Mouse (Mus musculus): Measurements from ENCODE around the gene Prss57. TPM values are rescaled to one million over a fixed set of nuclear protein-coding genes. Genes with fewer than 3 reads are reported as not detected.

Gene Prss57
- polyA plus RNA-seq, 1 experiment from 2014 or later, result 0.14 TPM

GRCm38 (mm10) chr10:79806972-79807371 is 16.2 kb upstream of the Prss57 start:
- Histone ChIP-seq H3K4me2 (no peak overlapping the region), H3K27ac (replicated peaks) (no peak overlapping the region), H3K9ac (replicated peaks) (no peak overlapping the region), H3K36me3 (peaks cover 43% of the 10 kb centered on the region), H3K9me3 (replicated peaks) (no peaks in the 10 kb centered on the region), H3K27me3 (replicated peaks) (no peaks in the 10 kb centered on the region), H3K4me1 (peaks cover 55% of the 10 kb centered on the region), H3K4me3 (replicated peaks) (no peak overlapping the region)
- WGBS, result 88% methylated on average over 10 of the region's 10 CpGs
- no peak for ATAC-seq (ENCODE audit: low FRiP score)

GRCm38 (mm10) chr10:79806331-79806730 is 15.6 kb upstream of the Prss57 start:
- H3K27me3 ChIP-seq (replicated peaks), result no peaks in the 10 kb centered on the region
- peaks cover 62% of the 10 kb centered on the region for H3K4me1 ChIP-seq
- H3K4me2 ChIP-seq, result no peak overlapping the region
- no peak overlapping the region for H3K27ac ChIP-seq (replicated peaks)
- H3K36me3 ChIP-seq, result peaks cover 38% of the 10 kb centered on the region
- no peak overlapping the region for H3K9ac ChIP-seq (replicated peaks)
- no peak overlapping the region for H3K4me3 ChIP-seq (replicated peaks)
- ATAC-seq (ENCODE audit: low FRiP score), result no peak
- no peaks in the 10 kb centered on the region for H3K9me3 ChIP-seq (replicated peaks)
- 91% methylated on average over 9 of the region's 9 CpGs for WGBS

GRCm38 (mm10) chr10:79805636-79806035 is 14.9 kb upstream of the Prss57 start:
- Histone ChIP-seq H3K9me3 (replicated peaks) (no peaks in the 10 kb centered on the region), H3K27me3 (replicated peaks) (no peaks in the 10 kb centered on the region), H3K4me2 (no peak overlapping the region), H3K4me3 (replicated peaks) (no peak overlapping the region), H3K9ac (replicated peaks) (no peak overlapping the region), H3K36me3 (peaks cover 31% of the 10 kb centered on the region), H3K4me1 (peaks cover 68% of the 10 kb centered on the region), H3K27ac (replicated peaks) (no peak overlapping the region)
- WGBS, result 81% methylated on average over 11 of the region's 11 CpGs
- no peak for ATAC-seq (ENCODE audit: low FRiP score)

DNA sequence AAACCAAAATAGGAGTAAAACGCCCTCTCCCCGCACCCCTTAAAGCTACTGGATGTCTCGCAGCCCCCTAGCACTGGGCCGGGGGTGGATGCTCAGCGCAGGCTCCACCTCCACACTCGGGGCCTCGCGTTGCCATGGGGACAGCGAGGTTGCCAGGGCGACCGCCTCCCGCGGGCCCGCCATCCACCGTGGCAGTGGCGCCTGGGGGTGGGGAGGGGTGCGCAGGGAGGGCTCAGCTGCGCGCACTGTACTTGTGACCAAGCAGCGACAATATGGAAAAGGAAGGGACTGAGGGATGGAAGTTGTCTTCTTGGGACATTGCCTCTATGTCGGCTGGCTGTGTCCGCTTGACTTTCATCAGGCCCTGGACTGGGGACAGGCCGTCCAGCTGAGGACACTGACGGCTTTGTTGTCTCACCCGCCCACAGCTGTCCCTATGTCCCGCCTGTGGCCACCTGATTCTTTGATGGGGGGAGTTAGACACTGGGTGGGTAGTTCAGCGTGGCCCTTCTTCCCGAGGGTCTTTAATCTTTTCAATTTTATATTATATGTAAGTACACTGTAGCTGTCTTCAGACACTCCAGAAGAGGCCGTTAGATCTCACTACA is 13.1 kb upstream of the Prss57 start:
- ATAC-seq (ENCODE audit: low FRiP score), result peak; percentile 88
- peaks cover 74% of the 10 kb centered on the region for H3K4me1 ChIP-seq
- no peaks in the 10 kb centered on the region for H3K9me3 ChIP-seq (replicated peaks)
- H3K4me2 ChIP-seq, result peak overlapping the region; percentile 49
- peak overlapping the region; percentile 1 for H3K4me3 ChIP-seq (replicated peaks)
- no peaks in the 10 kb centered on the region for H3K27me3 ChIP-seq (replicated peaks)
- H3K9ac ChIP-seq (replicated peaks), result 0 out of 2 replicates have a peak overlapping the region, but pooled peaks have one; percentile 1
- H3K36me3 ChIP-seq, result peaks cover 18% of the 10 kb centered on the region
- 5% methylated on average over 29 of the region's 29 CpGs for WGBS
- H3K27ac ChIP-seq (replicated peaks), result peak overlapping the region; percentile 79

DNA sequence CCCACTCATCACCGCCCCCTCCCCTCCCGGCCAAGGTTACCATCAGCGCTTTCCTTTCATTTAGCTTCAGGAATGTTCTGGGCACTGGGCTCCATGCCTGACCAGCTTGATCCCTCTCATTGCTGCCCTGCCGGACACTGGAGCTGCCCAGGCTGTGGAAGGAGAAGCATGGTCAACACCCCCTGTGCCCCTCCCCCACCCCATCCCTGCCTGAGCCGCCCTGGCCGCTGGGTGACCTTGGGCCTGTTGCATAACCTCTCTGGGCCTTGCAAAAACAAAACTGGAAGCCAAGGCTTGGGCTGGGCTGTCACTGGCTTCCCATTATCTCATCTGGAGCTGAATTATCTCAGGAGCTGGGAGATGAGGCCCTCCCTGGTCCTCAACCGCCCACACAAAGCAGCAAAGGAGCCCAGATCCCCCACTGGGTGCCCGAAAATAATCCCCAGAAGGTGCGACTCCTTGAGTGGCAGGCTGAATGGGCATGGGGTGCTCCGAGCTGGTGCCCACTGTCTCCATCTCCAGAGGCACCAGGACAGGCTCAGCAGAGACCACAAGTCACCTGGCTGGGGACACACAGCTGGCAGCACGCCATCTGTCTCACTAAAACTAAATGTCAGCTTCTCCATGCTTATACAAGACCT is 11.7 kb upstream of the Prss57 start:
- Histone ChIP-seq H3K9ac (replicated peaks) (no peak overlapping the region), H3K36me3 (peaks cover 4% of the 10 kb centered on the region), H3K4me2 (peak overlapping the region; percentile 15; the same call in 1 of the 2 replicates), H3K9me3 (replicated peaks) (no peaks in the 10 kb centered on the region), H3K4me3 (replicated peaks) (no peak overlapping the region), H3K27me3 (replicated peaks) (no peaks in the 10 kb centered on the region), H3K4me1 (peaks cover 76% of the 10 kb centered on the region), H3K27ac (replicated peaks) (peak overlapping the region; percentile 79)
- 42% methylated on average over 11 of the region's 11 CpGs for WGBS
- no peak for ATAC-seq (ENCODE audit: low FRiP score)

DNA sequence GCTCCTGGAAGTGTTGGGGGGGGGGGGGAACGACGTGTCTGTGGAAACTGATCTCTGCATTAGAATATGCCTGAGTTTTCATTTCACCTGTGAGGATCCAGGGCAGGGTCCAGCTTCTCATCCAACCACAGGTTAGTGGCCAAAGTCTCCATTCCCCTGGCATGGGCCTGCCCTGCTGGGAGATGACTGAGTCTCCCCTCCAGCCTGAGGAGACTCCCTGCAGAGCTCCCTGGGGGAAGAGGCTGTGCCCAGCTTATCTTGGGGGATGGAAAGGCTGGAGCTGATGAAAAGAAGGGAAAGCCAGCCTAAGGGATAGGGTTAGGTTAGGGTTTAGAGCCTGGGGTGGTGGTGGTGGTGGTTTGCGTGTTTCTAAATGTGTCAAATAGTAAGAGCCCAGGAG is 11.1 kb upstream of the Prss57 start:
- Histone ChIP-seq H3K27ac (replicated peaks) (peak overlapping the region; percentile 79), H3K4me3 (replicated peaks) (no peak overlapping the region), H3K9me3 (replicated peaks) (no peaks in the 10 kb centered on the region), H3K27me3 (replicated peaks) (no peaks in the 10 kb centered on the region), H3K9ac (replicated peaks) (no peak overlapping the region), H3K4me2 (peak overlapping the region; percentile 15; the same call in 1 of the 2 replicates), H3K36me3 (no peaks in the 10 kb centered on the region; the same call in 1 of the 2 replicates), H3K4me1 (peaks cover 76% of the 10 kb centered on the region)
- WGBS, result 28% methylated on average over 3 of the region's 3 CpGs
- ATAC-seq (ENCODE audit: low FRiP score), result no peak

GRCm38 (mm10) chr10:79800508-79800907 is 9.7 kb upstream of the Prss57 start:
- Histone ChIP-seq H3K36me3 (no peaks in the 10 kb centered on the region), H3K9ac (replicated peaks) (no peak overlapping the region), H3K9me3 (replicated peaks) (no peaks in the 10 kb centered on the region), H3K4me1 (peaks cover 80% of the 10 kb centered on the region), H3K27ac (replicated peaks) (no peak overlapping the region), H3K27me3 (replicated peaks) (no peaks in the 10 kb centered on the region), H3K4me2 (no peak overlapping the region), H3K4me3 (replicated peaks) (no peak overlapping the region)
- ATAC-seq (ENCODE audit: low FRiP score), result no peak
- 77% methylated on average over 11 of the region's 11 CpGs for WGBS

DNA sequence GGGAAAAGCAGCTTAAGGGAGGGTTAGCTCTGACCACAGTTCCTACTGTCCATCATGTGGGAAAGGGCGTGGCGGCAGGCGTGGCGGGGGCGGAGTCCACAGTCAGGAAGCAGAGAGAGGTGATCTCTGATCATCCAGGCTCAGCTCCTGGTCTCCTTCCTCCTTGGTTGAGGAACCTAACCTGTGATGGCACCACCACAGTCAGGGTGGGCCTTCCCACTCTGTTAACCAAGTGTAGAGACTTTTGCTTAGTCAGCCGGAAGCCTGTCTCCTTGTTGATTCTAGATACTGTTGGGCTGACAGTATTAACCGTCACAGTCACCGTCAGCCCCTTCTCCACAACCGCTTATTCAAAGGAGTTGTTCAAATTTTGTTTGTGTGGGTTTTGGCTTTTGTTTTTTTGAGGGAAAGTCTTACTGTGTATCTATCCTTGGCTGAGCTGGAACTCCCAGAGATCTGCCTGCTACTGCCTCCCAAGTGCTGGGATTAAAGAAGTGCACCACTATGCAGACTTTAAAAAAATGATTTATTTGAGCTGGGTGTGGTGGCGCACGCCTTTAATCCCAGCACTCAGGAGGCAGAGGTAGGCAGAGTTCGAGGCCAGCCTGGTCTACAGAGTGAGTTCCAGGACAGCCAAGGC is 7.6 kb upstream of the Prss57 start:
- Histone ChIP-seq H3K27me3 (replicated peaks) (no peaks in the 10 kb centered on the region), H3K9ac (replicated peaks) (no peak overlapping the region), H3K4me1 (peaks cover 77% of the 10 kb centered on the region), H3K4me3 (replicated peaks) (no peak overlapping the region), H3K9me3 (replicated peaks) (no peaks in the 10 kb centered on the region), H3K36me3 (no peaks in the 10 kb centered on the region), H3K4me2 (no peak overlapping the region), H3K27ac (replicated peaks) (no peak overlapping the region)
- no peak for ATAC-seq (ENCODE audit: low FRiP score)
- WGBS, result 93% methylated on average over 12 of the region's 12 CpGs

DNA sequence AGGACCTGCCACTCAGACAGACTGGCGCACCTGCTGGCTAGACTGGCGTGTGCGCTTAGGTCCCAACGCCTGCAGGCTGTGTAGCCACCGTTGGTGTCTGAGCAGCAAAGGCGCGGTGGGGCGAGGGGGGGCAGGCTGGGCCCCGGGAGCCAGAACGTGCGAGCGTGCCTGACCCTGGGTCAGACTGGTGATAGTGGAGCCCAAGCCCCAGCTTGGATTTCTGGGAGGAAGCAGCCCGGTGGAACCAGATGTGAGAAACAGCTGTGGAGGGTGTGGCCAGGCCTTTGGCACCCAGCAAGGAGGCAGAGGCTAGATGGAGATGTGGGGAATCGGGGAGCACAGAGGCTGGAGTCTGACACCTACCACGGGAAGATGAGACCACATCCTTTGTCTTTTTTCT is 6.6 kb upstream of the Prss57 start:
- no peaks in the 10 kb centered on the region for H3K36me3 ChIP-seq
- 0 out of 2 replicates have a peak overlapping the region, but pooled peaks have one; percentile 28 for H3K27ac ChIP-seq (replicated peaks)
- no peaks in the 10 kb centered on the region for H3K27me3 ChIP-seq (replicated peaks)
- WGBS, result 39% methylated on average over 15 of the region's 15 CpGs
- H3K4me1 ChIP-seq, result peaks cover 72% of the 10 kb centered on the region
- peak overlapping the region; percentile 35 for H3K4me2 ChIP-seq
- 0 out of 2 replicates have a peak overlapping the region, but pooled peaks have one; percentile 6 for H3K9ac ChIP-seq (replicated peaks)
- 0 out of 2 replicates have a peak overlapping the region, but pooled peaks have one; percentile 9 for H3K4me3 ChIP-seq (replicated peaks)
- H3K9me3 ChIP-seq (replicated peaks), result no peaks in the 10 kb centered on the region
- no peak for ATAC-seq (ENCODE audit: low FRiP score)

GRCm38 (mm10) chr10:79795905-79796304 is 5.1 kb upstream of the Prss57 start:
- H3K9ac ChIP-seq (replicated peaks), result no peak overlapping the region
- 95% methylated on average over 3 of the region's 3 CpGs for WGBS
- no peaks in the 10 kb centered on the region for H3K27me3 ChIP-seq (replicated peaks)
- H3K4me1 ChIP-seq, result peaks cover 57% of the 10 kb centered on the region
- H3K9me3 ChIP-seq (replicated peaks), result no peaks in the 10 kb centered on the region
- no peaks in the 10 kb centered on the region for H3K36me3 ChIP-seq
- ATAC-seq (ENCODE audit: low FRiP score), result no peak
- no peak overlapping the region for H3K4me3 ChIP-seq (replicated peaks)
- no peak overlapping the region for H3K27ac ChIP-seq (replicated peaks)
- H3K4me2 ChIP-seq, result no peak overlapping the region

DNA sequence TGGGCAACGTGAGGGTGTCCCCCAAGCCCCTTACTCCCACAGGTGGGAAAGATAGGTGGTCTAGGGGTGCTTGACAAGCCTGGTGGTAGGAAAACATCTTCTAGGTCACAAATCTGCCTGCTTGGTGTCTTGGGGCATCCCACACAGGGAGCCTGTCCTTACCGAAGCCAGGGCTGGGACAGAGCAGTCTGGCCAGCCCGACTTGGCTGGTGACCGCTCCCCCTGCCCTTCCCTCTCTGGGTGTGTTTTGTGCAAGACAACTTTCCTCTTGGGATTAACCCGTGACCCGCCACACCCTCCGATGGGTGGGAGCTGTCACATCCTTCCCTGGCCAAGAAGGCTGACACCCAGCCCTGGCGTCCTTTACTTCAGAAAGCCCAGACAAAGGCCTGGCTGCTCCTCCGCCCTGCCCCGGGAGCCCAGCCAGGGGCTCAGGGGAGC is 3.8 kb upstream of the Prss57 start:
- peak; percentile 33; the same call in 1 of the 2 replicates for ATAC-seq (ENCODE audit: low FRiP score)
- Histone ChIP-seq H3K27ac (replicated peaks) (peak overlapping the region; percentile 85), H3K4me2 (peak overlapping the region; percentile 90), H3K36me3 (no peaks in the 10 kb centered on the region), H3K4me3 (replicated peaks) (peak overlapping the region; percentile 70), H3K9me3 (replicated peaks) (no peaks in the 10 kb centered on the region), H3K9ac (replicated peaks) (peak overlapping the region; percentile 77), H3K27me3 (replicated peaks) (no peaks in the 10 kb centered on the region), H3K4me1 (peaks cover 49% of the 10 kb centered on the region)
- 5% methylated on average over 10 of the region's 10 CpGs for WGBS
